Mouse (Mus musculus): ENCODE results near the gene Slc7a7.

GRCm38 (mm10) chr14:54432078-54432836 lies 14.7 kb upstream of the Slc7a7 start:
- no peak for TF ChIP-seq POLR2A (IDR thresholded peaks at IDR 0.05; ENCODE audit: control insufficient read depth, low read depth, low read length)
- TF ChIP-seq CTCF (IDR thresholded peaks at IDR 0.05; ENCODE audit: control insufficient read depth, insufficient read depth, insufficient replicate concordance, low read depth, low read length): no peak

Measured in testis, adult 2 months (tissue).